Mouse (Mus musculus) brown adipose tissue, adult 24 weeks (tissue): Measurements from ENCODE around the gene Tfcp2. TPM values are rescaled to one million over a fixed set of nuclear protein-coding genes. Genes with fewer than 3 reads are reported as not detected.
A peak's percentile ranks its signal among the peaks of the same experiment; 100 is the strongest.

ENCODE experiments used
- H3K27ac ChIP-seq: fragments of 200-500 bp; replicated peaks from 2 replicates; pipeline ENCODE4 v1.5.1; 2012; ENCODE audit warnings: low read depth, mild to moderate bottlenecking, low read length
- H3K4me1 ChIP-seq: fragments of 200-500 bp; 2 replicates; pipeline ENCODE4 v1.6.1; 2012; ENCODE audit warnings: low read length, mixed read lengths; ENCODE audit not compliant: control insufficient read depth, insufficient read depth, insufficient read length
- H3K4me3 ChIP-seq: fragments of 200-500 bp; 2 replicates; pipeline ENCODE4 v1.5.1; 2012; ENCODE audit warnings: low read depth, mild to moderate bottlenecking, low read length, moderate library complexity; ENCODE audit not compliant: insufficient read depth
- polyA plus RNA-seq: library from polyadenylated mRNA; stranded (reverse); fragments of >200 nt; gene quantifications from 2 replicates; pipeline ENCODE4 v1.2.4, GENCODE M21; 2012; ENCODE audit not compliant: missing spikeins, insufficient read depth, insufficient read length

Gene Tfcp2
- polyA plus RNA-seq, 1 experiment, result 11.7 TPM

DNA sequence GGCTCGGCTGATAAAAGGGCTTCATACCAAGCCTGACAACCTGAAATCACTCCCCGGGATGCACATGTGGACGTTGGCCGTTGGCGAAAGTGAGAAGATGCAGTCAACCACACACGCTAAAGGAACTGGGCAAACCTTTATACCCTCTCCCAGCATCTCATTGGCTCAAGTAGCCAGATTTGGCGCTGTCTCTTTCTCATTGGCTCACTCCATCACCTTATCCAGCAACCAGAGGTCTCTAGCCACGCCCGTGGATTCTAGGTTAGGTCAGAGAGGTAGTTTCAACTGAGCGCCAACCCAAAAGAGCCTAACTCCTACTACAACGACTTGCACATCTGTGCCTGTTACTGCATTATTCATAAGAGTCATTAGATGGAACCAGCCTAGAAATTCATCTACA, 99.3 kb downstream of the Tfcp2 start:
- no peak overlapping the region for H3K27ac ChIP-seq
- H3K4me3 ChIP-seq, result no peak overlapping the region
- no peaks in the 10 kb centered on the region for H3K4me1 ChIP-seq

DNA sequence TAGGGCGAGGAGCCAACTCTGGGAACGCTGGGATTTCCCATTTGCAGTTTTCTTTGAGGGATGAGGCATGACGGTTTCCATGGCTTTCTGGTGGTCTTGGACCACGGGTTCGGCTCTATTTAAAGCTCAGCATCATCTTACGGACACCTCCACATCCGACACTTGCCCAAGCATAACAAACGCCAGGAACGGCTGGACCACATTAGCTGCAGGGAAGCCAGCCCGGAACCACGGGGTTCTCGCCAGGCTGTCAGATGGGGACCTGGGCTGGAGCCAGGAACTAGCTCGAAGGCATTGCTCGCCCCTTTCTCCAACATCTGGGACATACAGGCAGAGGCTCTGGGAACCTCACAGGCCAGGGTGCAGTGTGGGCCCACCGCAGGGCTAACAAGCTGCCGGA, 100.6 kb downstream of the Tfcp2 start:
- no peak overlapping the region for H3K27ac ChIP-seq
- H3K4me1 ChIP-seq, result no peaks in the 10 kb centered on the region
- H3K4me3 ChIP-seq, result no peak overlapping the region

DNA sequence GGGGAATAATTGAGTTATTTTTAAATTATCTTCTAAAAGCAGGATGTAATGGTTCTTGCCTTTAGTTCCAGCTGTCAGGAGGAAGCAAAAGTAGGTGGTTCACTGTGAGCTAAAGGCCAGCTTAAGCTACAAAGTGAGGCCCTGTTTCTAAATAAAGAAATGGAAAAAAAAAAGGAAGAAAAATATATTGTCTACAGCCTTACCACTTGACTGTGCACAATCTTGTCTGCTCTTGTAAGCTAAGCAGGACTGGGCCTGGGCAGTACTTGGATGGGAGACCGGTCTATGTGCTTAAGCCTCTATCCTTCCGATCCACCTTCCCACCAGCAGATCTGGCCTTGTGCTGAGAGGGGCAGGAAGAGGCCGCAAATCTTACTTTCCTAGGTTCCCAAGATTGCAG, 102.3 kb downstream of the Tfcp2 start:
- Histone ChIP-seq H3K4me3 (no peak overlapping the region), H3K4me1 (no peaks in the 10 kb centered on the region), H3K27ac (peak overlapping the region; percentile 39; the same call in 1 of the 2 replicates)

DNA sequence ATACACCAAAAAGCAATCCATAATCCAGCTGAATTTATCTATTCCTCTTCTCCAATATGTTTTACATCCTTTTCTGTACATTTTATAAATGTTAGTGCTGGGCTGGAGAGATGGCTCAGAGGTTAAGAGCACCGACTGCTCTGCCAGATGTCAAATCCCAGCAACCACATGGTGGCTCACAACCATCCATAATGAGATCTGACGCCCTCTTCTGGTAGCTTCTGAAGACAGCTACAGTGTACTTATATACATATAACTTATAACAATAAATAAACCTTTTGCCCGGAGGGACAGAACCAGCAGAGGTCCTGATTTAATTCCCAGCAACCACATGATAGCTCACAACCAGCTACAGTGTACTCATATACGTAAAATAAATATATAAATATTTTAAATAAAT, 103.2 kb downstream of the Tfcp2 start:
- Histone ChIP-seq H3K4me3 (no peak overlapping the region), H3K27ac (no peak overlapping the region), H3K4me1 (no peaks in the 10 kb centered on the region)

Other genes starting within 250 kb of the Tfcp2 start
- 231 and 236 TPM in 2 replicates for gene Mettl7a1, start 247.9 kb downstream of the Tfcp2 start, polyA plus RNA-seq
- not detected in 2 replicates for gene Mettl7a3, start 217.1 kb downstream of the Tfcp2 start, polyA plus RNA-seq
- gene Methig1, start 198.9 kb downstream of the Tfcp2 start, polyA plus RNA-seq, result not detected in 2 replicates
- not detected in 2 replicates for gene Mettl7a2, start 198.8 kb downstream of the Tfcp2 start, polyA plus RNA-seq
- not detected in 2 replicates for gene Higd1c, start 187.5 kb downstream of the Tfcp2 start, polyA plus RNA-seq
- not detected in 2 replicates for gene Gm5475, start 129.9 kb downstream of the Tfcp2 start, polyA plus RNA-seq
- 14.2 and 24.7 TPM in 2 replicates for gene Slc11a2, start 126.9 kb downstream of the Tfcp2 start, polyA plus RNA-seq
- 589 and 634 TPM in 2 replicates for gene Letmd1, start 83.0 kb downstream of the Tfcp2 start, polyA plus RNA-seq
- 1.5 and 1.7 TPM in 2 replicates for gene Csrnp2, start 56.5 kb downstream of the Tfcp2 start, polyA plus RNA-seq
- 9.6 and 16.4 TPM in 2 replicates for gene Pou6f1, start 48.0 kb upstream of the Tfcp2 start, polyA plus RNA-seq
- 128 and 130 TPM in 2 replicates for gene Dazap2, start 63.3 kb upstream of the Tfcp2 start, polyA plus RNA-seq
- 25.6 and 29.4 TPM in 2 replicates for gene Smagp, start 84.9 kb upstream of the Tfcp2 start, polyA plus RNA-seq
- gene Bin2, start 117.5 kb upstream of the Tfcp2 start, polyA plus RNA-seq, result 0.79 and 1.4 TPM in 2 replicates
- gene Cela1, start 135.9 kb upstream of the Tfcp2 start, polyA plus RNA-seq, result 19.3 and 22.2 TPM in 2 replicates
- not detected in 2 replicates for gene Galnt6, start 177.4 kb upstream of the Tfcp2 start, polyA plus RNA-seq
- gene Slc4a8, start 209.7 kb upstream of the Tfcp2 start, polyA plus RNA-seq, result 0.91 and 3.2 TPM in 2 replicates